Mouse (Mus musculus) midbrain, embryonic 10.5 days (tissue): ENCODE results near the gene Otx2. TPM values are rescaled to one million over a fixed set of nuclear protein-coding genes. Genes with fewer than 3 reads are reported as not detected.
"Not testable (repeated sequence)": the region's sequence is repeated elsewhere in the genome, so short reads cannot be mapped to it uniquely, and the experiment has no call there.

Experiments
- DNase-seq: peaks from one replicate; pipeline ENCODE4 v3.0.0-alpha.2; 2017; ENCODE audit warnings: low spot score
- H3K27ac ChIP-seq: fragments of 300-500 bp; sonication (generic); replicated peaks from 2 replicates; pipeline ENCODE4 v1.5.1; 2016; ENCODE audit warnings: mild to moderate bottlenecking
- H3K27me3 ChIP-seq: fragments of 300-500 bp; sonication (generic); 2 replicates; pipeline ENCODE4 v1.6.1; 2016; ENCODE audit warnings: low read depth, mild to moderate bottlenecking; ENCODE audit not compliant: poor library complexity, severe bottlenecking
- H3K36me3 ChIP-seq: fragments of 300-500 bp; sonication (generic); 2 replicates; pipeline ENCODE4 v1.6.1; 2016; ENCODE audit warnings: mild to moderate bottlenecking, moderate library complexity
- H3K4me1 ChIP-seq: fragments of 300-500 bp; sonication (generic); 2 replicates; pipeline ENCODE4 v1.6.1; 2016
- H3K4me3 ChIP-seq: fragments of 300-500 bp; sonication (generic); 2 replicates; pipeline ENCODE4 v1.5.1; 2016; ENCODE audit warnings: mild to moderate bottlenecking, moderate library complexity
- H3K9me3 ChIP-seq: fragments of 300-500 bp; sonication (generic); replicated peaks from 2 replicates; pipeline ENCODE4 v1.6.1; 2016; ENCODE audit warnings: mild to moderate bottlenecking
- WGBS: fragments of 180-500 bp; shearing (Covaris S2); methylation state at CpG from one replicate; pipeline ENCODE4 v1.1.7; 2016; 5-methylcytosine and 5-hydroxymethylcytosine counted together
- polyA plus RNA-seq: library from polyadenylated mRNA; unstranded; fragments of >200 nt; fragmentation: Nextera tagmentation; extraction: Ambion mirVana; gene quantifications from 2 replicates; pipeline ENCODE4 v1.2.1, GENCODE M21; 2016

Otx2 gene
- polyA plus RNA-seq, 1 experiment from 2014 or later = 149 TPM

GRCm38 (mm10) chr14:48629404-48629803 lies 44.2 kb downstream of the Otx2 start:
- DNase-seq = no peak
- 84% methylated on average over 9 of the region's 9 CpGs for WGBS
- Histone ChIP-seq H3K27ac (no peak overlapping the region), H3K4me1 (0 out of 2 replicates have a peak, but pooled peaks cover 3% of the 10 kb centered on the region), H3K36me3 (no peaks in the 10 kb centered on the region), H3K27me3 (no peaks in the 10 kb centered on the region), H3K4me3 (no peak overlapping the region), H3K9me3 (no peaks in the 10 kb centered on the region)

- Histone ChIP-seq H3K27me3 (no peaks in the 10 kb centered on the region), H3K4me1 (0 out of 2 replicates have a peak, but pooled peaks cover 3% of the 10 kb centered on the region), H3K9me3 (no peaks in the 10 kb centered on the region), H3K36me3 (no peaks in the 10 kb centered on the region), H3K4me3 (no peak overlapping the region), H3K27ac (no peak overlapping the region)
- 86% methylated on average over 4 of the region's 4 CpGs for WGBS
- no peak for DNase-seq
Observed at GRCm38 (mm10) chr14:48626271-48626670, 47.3 kb downstream of the Otx2 start.

- Histone ChIP-seq H3K4me1 (0 out of 2 replicates have a peak, but pooled peaks cover 3% of the 10 kb centered on the region), H3K27me3 (no peaks in the 10 kb centered on the region), H3K27ac (no peak overlapping the region), H3K4me3 (no peak overlapping the region), H3K9me3 (no peaks in the 10 kb centered on the region), H3K36me3 (no peaks in the 10 kb centered on the region)
- 84% methylated on average over 6 of the region's 6 CpGs for WGBS
- no peak for DNase-seq
Observed at GRCm38 (mm10) chr14:48625331-48625694, 48.3 kb downstream of the Otx2 start.

- Histone ChIP-seq H3K4me3 (no peak overlapping the region), H3K27ac (no peak overlapping the region), H3K27me3 (no peaks in the 10 kb centered on the region), H3K9me3 (no peaks in the 10 kb centered on the region), H3K4me1 (0 out of 2 replicates have a peak, but pooled peaks cover 3% of the 10 kb centered on the region), H3K36me3 (no peaks in the 10 kb centered on the region)
- no peak for DNase-seq
- WGBS = 89% methylated on average over 9 of the region's 9 CpGs
Observed at GRCm38 (mm10) chr14:48624596-48625330, 48.9 kb downstream of the Otx2 start.

- H3K27me3 ChIP-seq, H3K36me3 ChIP-seq, H3K27ac ChIP-seq, DNase-seq, H3K4me3 ChIP-seq, H3K4me1 ChIP-seq, H3K9me3 ChIP-seq: not testable (repeated sequence)
- 88% methylated on average over 9 of the region's 9 CpGs for WGBS
Observed at GRCm38 (mm10) chr14:48622726-48623125, 50.9 kb downstream of the Otx2 start.

GRCm38 (mm10) chr14:48616361-48616760 lies 57.3 kb downstream of the Otx2 start:
- Histone ChIP-seq H3K4me1 (peaks cover 21% of the 10 kb centered on the region), H3K36me3 (no peaks in the 10 kb centered on the region), H3K27me3 (no peaks in the 10 kb centered on the region), H3K9me3 (no peaks in the 10 kb centered on the region), H3K27ac (no peak overlapping the region), H3K4me3 (no peak overlapping the region)
- DNase-seq = no peak
- 75% methylated on average over 5 of the region's 5 CpGs for WGBS

GRCm38 (mm10) chr14:48608641-48609310 lies 64.8 kb downstream of the Otx2 start:
- Histone ChIP-seq H3K27ac (0 out of 2 replicates have a peak overlapping the region, but pooled peaks have one; percentile 38), H3K9me3 (no peaks in the 10 kb centered on the region), H3K4me3 (no peak overlapping the region), H3K36me3 (no peaks in the 10 kb centered on the region), H3K4me1 (peaks cover 7% of the 10 kb centered on the region), H3K27me3 (no peaks in the 10 kb centered on the region)
- WGBS = 85% methylated on average over 15 of the region's 15 CpGs
- no peak for DNase-seq

Other genes starting within 250 kb of the Otx2 start
- gene Tmem260, start 227.7 kb downstream of the Otx2 start, polyA plus RNA-seq = 19.3 and 21.0 TPM in 2 replicates